Mouse (Mus musculus) cerebellum, adult 11 months (tissue): ENCODE results near the gene Tet3.
A peak's percentile ranks its signal among the peaks of the same experiment; 100 is the strongest.

Experiments
- DNase-seq: peaks from one replicate; pipeline ENCODE4 v3.0.0; 2022

Tet3 gene

DNA sequence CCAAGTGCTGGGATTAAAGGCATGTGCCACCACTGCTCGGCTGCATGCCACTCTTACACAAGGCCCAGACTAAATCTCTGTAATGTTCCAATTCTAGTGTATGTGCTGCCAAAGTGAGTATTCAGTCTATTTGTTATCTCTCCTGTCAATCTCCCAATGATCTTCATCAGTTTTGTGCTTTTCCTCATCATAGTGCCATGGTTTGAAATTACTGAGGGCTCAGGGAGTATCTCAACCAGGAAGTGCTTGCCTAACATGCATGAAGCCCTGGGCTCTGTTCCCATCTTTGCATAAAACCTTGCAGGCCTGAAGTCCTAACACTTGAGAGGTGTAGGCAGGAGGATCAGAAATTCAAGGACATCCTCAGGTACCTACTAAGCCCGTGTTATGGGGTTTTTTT is 136.1 kb downstream of the Tet3 start:
- DNase-seq: no peak

DNA sequence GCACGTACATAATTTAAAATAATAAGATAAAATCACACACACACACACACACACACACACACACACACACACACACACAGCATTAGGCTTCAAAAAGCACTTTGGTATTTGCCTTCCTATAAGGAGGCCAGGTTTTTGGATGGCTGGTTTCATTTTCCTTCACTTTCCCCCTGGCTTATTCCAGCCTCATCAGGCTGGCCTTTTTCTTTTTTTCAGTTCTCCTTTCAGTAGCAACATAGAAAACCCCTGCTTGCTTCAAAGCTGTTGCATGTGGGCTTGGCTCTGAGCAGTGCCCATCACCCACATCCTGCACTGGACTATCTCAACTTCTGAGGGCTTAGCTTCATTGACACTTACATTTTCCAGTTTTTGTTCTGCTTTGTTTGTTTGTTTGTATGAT is 137.0 kb downstream of the Tet3 start:
- no peak for DNase-seq

DNA sequence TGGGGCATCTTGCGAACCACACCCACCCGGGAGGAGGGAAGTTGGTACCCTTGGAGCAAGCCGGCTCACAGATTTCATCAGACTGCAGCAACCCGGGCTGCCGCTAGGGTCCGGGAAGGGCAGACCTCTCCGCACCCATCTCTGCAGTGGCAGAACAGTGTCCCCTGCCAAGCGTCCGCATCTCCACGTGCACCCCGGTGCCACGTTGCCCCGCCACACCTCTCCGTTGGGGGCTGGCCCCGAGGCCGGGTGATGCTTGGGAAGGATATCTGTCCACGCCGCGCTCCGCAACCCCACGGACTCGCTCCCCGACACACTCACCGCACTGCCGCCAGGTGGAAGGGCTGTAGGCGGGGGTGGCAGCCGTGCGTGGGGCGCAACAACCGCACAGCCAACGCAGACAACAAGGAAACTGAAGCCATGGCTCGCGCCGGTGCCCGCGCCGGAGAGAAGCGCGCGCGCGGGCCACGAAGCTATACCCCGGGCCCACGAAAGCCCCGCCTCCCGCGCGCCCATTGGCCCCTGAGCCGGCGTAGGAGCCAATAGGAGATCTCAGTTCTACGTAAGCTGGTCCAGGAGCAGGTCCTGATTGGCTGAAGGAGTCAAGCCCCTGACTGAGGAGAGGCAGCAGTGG is 141.7 kb downstream of the Tet3 start:
- peak; percentile 89 for DNase-seq

DNA sequence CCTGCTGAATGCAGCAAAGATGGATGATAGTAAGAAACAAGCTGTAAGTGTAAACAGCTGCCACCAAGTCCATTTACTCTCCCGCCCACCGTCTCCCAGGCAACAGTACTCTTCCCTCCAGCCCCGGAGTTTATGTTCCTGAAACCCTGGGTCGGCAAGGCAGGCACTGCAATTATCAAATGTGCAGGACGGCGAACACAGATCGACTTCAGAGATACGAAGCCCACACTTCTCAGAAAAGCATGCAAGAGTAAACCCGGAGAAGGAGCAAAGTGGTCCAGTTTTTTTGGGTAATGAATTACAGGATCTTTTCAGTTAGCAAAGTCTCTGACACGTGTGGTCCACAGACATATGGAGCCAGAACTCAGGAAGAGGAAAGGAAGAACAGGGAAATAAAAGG is 142.9 kb downstream of the Tet3 start:
- no peak for DNase-seq

DNA sequence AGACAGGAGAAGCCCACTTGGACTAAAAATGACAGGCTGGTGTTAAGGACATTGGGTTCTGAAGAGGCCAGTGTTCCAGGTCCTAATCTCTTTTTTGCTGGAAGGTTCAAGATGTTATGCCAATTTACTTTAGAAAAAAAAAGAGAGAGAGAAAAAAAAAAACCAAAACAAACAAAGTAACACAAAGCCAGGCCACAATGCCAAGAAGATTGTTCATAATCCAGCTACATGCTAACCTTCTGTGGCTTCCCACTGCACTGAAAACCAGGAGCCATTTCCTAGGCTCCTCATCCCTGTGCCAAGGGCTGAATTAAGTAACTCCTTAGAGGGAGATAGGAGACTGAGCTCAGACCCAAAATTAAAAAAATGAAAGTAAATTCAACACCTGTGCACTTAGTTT is 143.6 kb downstream of the Tet3 start:
- no peak for DNase-seq

DNA sequence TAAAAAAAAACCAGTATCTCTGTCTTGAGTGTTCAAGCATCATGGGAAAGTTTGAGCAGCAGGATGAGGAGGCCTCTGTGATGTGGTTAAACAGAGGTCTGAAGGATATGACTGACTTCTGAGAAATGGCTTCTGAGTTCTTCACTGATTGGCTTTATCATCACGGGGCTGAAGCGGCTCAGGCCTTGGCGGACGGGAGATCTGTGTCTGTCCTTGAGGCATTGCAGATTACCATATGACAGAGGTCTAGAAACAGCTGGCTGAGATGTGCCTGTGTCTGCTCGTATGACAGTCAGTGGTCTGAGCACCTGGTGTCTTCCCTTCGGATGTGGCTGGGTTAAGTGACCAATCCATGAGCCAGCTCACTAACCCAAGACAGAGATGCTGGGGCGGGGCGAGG is 146.4 kb downstream of the Tet3 start:
- no peak for DNase-seq
